Comparison of ENCODE assay signal across 8 mouse cellular contexts in the genomic region with DNA sequence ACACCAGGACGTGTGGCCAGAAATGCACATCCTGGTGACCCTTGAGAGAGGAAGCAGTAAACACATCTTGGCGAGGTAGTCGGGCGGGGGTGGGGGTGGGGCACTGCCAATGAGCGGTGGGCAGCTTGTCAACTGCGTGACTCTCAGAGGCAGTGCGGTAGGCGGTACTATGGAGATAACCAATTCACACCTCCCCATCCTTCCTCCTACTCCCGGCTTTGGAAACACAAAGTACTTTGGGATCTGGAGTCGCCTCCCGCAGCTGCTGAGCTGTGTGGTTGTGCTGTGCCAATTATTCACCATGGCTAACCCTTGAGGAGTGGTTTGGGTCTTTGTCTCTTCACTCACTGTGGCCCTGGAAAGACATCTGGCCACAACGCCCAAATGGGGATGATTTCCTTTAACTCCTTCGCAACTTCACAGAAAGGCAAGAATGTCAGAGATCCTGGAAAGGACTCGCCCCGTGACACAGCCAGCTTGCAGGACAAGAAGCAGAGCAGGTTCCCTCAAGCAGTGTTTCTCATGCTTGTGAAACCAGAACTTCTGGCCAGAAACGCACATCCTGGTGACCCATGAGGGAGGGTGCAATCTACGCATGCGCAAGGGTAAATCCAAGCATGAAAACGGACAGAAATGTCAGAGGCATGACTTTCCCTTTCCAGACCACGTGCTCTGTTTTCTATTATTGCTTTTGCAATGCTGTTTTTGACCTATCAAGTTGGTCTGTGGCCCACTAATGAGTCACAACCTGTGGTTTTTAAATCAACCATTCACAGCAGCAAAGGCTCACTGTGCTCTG. TPM values are rescaled to one million over a fixed set of nuclear protein-coding genes. Genes with fewer than 3 reads are reported as not detected.
DNase-seq lines count a peak whose midpoint lies in the region; ATAC-seq and TF ChIP-seq lines count a peak whose summit lies in the region.

No protein-coding gene starts in this region.

- DNase-seq in A20 (ENCODE audit: low read depth, low spot score): peak; percentile 83
- peak; percentile 70 for DNase-seq in adrenal gland, postnatal 25 days
- peak; percentile 70 to 79 for DNase-seq in frontal cortex, adult 2 months (ENCODE audit: extremely low spot score in 1 of 2, low spot score in 1 of 2)
- DNase-seq in layer of hippocampus, adult 8-10 months (ENCODE audit: low spot score in 2 of 2): peak; percentile 74 to 75
- DNase-seq in lung, embryonic 14.5 days: peak; percentile 55
- DNase-seq in ovary, adult 18-20 months (ENCODE audit: low spot score): peak; percentile 78
- DNase-seq in urinary bladder, adult 2 months (ENCODE audit: low spot score): peak; percentile 54

- H3K9ac ChIP-seq in lung, embryonic 14.5 days: no peak overlapping the region

- peak overlapping the region; percentile 53 for H3K4me2 ChIP-seq in lung, embryonic 14.5 days

- no peak overlapping the region for H3K27ac ChIP-seq in lung, embryonic 14.5 days (ENCODE audit: low read depth)

- H3K27me3 ChIP-seq in lung, embryonic 14.5 days (ENCODE audit: insufficient read depth, low read length): no peaks in the 10 kb centered on the region

- H3K36me3 ChIP-seq in lung, embryonic 14.5 days (ENCODE audit: insufficient read depth): no peaks in the 10 kb centered on the region

- no peak for TF ChIP-seq CTCF in lung, embryonic 14.5 days (IDR thresholded peaks at IDR 0.05; ENCODE audit: low read depth)

- 14% methylated on average over 20 of the region's 20 CpGs for WGBS in lung, embryonic 14.5 days

- peaks cover 8% of the 10 kb centered on the region for H3K4me1 ChIP-seq in lung, embryonic 14.5 days (ENCODE audit: insufficient read depth)

- ATAC-seq in hematopoietic stem cell, adult 5-6 weeks (replicated peaks in 1 of 2; ENCODE audit: insufficient read depth in 1 of 2, low FRiP score in 2 of 2, low TSS enrichment in 1 of 2, low read depth in 1 of 2, poor library complexity in 2 of 2, severe bottlenecking in 2 of 2): peak; percentile 60 to 70
- ATAC-seq in lung, embryonic 14.5 days (ENCODE audit: insufficient read depth): peak; percentile 49; the same call in 1 of the 2 replicates

- no peaks in the 10 kb centered on the region for H3K9me3 ChIP-seq in lung, embryonic 14.5 days (ENCODE audit: low read depth, low read length)

- H3K4me3 ChIP-seq in lung, embryonic 14.5 days (ENCODE audit: low read depth, low read length): peak overlapping the region; percentile 17; the same call in 1 of the 2 replicates

RNA-seq across cellular contexts. Expression of gene Acap2, which starts 32.7 kb away (rescaled TPM):
- 43.3 and 49.5 TPM in 2 replicates for total RNA-seq in adrenal gland, postnatal 25 days (2021)
- polyA plus RNA-seq in frontal cortex, adult 2 months (2012; rRNA removed): 50.5 and 56.7 TPM in 2 replicates
- 44.5 and 62.5 TPM in 2 replicates for total RNA-seq in hematopoietic stem cell, adult 5-6 weeks (2017)
- 100 to 1,000 TPM; 117 to 144 (median 132) TPM for total RNA-seq in layer of hippocampus, adult 8-10 months (2022)
- 32.2 and 33.0 TPM in 2 replicates for polyA plus RNA-seq in lung, embryonic 14.5 days (2014; fragmentation: Nextera tagmentation; extraction: Ambion mirVana)
- polyA plus RNA-seq in urinary bladder, adult 2 months (2012; rRNA removed): 40.7 and 42.0 TPM in 2 replicates

RNA-seq across cellular contexts. Expression of gene Ppp1r2, which starts 41.3 kb away (rescaled TPM):
- 70.9 and 74.0 TPM in 2 replicates for total RNA-seq in adrenal gland, postnatal 25 days (2021)
- polyA plus RNA-seq in frontal cortex, adult 2 months (2012; rRNA removed): 72.0 and 89.3 TPM in 2 replicates
- 48.2 and 59.4 TPM in 2 replicates for total RNA-seq in hematopoietic stem cell, adult 5-6 weeks (2017)
- 10 to 100 TPM; 87.5 to 93.4 (median 90.2) TPM for total RNA-seq in layer of hippocampus, adult 8-10 months (2022)
- 102 and 104 TPM in 2 replicates for polyA plus RNA-seq in lung, embryonic 14.5 days (2014; fragmentation: Nextera tagmentation; extraction: Ambion mirVana)
- 72.3 and 91.1 TPM in 2 replicates for polyA plus RNA-seq in urinary bladder, adult 2 months (2012; rRNA removed)
